Mouse (Mus musculus): ENCODE measurements at regions not wholly inside any gene's neighbourhood (a gene's known extent, or its start where the extent isn't known, plus 50 kb on each side); places are given as distances from the start of the nearest gene placed in this dataset.
"Not testable (repeated sequence)": the region's sequence is repeated elsewhere in the genome, so short reads cannot be mapped to it uniquely, and the experiment has no call there.

DNA sequence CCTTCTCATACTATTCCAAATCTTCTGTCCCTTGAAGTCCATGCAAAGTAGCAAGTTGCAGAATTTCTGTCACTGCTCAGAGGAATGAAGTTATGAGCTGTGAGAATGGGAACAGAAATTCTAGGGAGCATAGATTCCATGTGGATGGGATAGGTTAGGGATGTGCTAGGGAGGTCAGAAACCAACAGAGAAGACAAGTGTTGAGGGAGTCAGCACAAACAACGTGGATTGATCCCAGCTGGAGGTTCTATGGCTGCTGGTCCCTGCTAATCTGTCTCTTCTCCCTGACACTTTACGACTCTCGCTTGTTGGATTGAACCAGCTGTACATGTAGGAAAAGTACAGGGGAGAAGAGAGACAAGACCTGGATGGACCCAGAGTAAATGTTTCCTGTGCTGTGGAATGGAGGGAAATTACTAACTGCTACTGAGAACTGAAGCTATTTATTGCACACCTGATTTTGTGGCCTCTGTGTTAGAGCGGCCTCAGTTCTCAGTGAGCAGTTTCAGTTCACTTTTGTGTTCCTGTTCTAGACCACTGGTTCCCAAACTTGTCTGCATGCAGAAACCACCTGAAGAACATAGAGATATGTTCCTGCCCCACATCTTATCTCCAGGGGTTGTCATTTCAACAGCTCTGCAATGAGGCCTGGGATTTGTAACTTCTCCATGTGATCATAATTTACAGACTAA is 151.0 kb downstream of the Ube2e3 start:
- DNase-seq (ENCODE audit: low spot score in 2 of 2), result no peak

DNA sequence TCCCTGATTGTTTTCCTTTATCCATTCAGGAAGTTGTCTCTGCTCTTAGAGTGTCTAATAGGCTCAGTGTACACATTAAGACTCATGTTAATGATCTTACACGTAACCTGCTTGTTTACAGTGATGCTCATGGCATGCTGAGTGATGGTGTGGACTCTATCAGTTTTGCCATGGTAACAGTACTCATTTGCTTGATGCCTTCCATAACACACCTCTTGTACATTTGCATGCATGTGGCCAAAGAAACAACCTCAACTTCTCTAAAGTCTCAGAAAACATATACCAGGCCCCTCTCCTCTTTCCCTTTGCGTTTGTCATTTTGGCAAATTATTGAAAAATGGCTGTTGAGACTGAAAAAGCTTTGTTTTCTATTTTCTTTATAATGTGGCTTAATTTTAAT is 155.0 kb downstream of the Ube2e3 start:
- no peak for DNase-seq (ENCODE audit: low spot score in 2 of 2)

DNA sequence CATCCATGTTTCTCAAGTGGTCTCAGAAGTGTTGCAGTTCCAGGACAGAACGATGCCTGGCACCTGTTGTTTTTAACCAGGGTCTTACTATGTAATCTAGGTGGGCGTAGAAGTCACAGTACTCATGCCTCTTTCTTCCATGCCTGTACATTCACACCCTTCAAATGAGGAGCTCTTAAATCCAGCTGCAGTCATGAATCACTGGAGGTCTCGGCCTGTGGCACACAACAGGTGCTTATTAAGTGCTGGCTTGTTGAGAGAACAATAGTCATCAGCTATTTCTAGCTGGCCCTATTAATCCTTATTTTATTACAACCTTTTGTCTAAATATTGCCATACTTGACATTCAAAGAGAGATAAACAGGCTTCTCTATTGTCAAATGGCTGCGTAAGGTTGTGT is 157.8 kb downstream of the Ube2e3 start:
- no peak for DNase-seq (ENCODE audit: low spot score in 2 of 2)

DNA sequence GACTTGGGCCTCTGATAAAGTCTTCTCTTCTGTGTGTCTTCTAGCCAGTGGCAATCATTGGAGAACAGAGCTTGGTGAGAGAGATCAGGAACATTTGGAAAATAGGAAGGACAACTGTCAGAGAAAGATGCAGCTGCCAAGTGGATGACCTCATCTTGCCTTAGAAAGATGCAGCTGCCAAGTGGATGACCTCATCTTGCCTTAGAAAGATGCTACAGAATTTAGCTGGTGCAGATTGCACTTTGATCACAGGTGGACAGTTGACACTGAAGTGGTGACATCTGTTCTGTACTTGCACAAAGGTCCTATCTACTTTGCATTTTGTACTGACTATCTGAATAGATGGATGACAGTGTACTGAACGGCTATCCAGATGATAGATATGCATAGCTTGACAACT is 163.1 kb downstream of the Ube2e3 start:
- DNase-seq (ENCODE audit: low spot score in 2 of 2), result no peak

DNA sequence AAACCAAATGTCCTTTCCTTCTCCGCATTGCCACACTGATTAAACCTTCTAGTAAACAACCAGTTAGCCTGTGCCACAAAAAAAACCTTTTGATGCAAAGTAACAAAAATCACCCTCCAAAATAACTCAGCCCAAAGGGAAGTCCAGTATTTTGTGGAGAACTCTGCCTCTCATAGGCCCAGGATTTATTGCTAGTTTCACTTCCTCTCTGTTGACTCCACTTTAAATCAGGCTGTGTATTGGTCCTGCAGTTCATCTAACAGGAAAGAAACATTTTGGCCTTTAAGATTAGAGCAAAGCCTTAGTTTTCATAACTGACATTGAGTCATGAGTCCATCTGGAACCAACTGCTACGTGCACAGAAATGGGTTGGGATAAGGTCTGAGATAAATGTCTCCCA is 168.4 kb downstream of the Ube2e3 start:
- no peak for DNase-seq (ENCODE audit: low spot score in 2 of 2)

DNA sequence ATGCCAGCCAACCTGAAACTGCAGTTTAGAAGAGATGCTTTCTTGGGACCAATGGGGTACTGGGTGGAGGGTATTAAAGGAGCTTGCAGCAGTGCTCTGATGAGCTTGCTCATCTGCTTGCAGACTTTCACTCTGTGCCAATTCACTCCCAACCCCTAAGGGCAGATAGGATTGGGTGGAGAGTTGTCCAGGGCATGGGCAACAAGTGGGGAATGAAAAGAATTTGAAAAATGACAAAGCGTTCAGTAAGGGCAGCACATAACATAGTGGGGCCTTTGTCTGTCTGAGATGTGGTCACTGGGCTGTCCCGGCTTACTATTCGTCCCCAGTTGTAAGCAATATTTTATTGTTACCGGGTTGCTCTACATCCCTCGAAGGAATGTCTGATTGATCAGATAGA is 170.7 kb downstream of the Ube2e3 start:
- DNase-seq (ENCODE audit: low spot score in 2 of 2), result no peak

DNA sequence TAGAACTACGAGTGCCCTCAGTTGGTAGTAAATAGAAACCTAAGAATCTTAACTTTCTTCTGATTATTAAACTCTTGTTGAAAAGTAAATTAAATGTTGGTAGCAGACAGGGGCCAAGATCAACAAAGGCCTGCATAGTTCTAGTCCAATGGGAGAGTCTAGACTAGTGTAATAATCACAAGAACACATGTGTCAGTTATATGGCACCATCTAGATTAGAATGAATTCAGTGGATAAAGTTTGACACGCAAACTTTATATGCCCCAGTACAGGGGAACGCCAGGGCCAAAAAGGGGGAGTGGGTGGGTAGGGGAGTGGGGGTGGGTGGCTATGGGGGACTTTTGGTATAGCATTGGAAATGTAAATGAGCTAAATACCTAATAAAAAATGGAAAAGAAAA is 176.9 kb downstream of the Ube2e3 start:
- not testable (repeated sequence) for DNase-seq (ENCODE audit: low spot score in 2 of 2)

DNA sequence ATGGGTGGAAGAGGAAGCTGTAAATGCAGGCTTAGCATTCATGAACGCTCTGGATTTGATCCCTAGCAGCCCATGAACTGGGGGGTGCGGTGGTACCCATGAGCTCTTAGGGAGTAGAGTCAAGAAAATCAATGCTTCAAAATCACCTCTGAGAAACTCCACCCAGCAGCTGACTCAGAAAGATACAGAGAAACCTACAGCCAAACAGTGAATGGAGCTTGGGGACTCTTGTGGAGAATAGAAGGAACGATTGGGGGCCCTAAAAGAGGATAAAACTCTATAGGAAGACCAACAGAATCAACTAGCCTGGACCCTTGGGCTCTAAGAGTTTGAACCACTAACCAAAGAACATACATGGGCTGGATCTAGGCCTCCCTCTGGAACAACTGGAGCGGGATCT is 177.6 kb downstream of the Ube2e3 start:
- DNase-seq (ENCODE audit: low spot score in 2 of 2), result no peak

DNA sequence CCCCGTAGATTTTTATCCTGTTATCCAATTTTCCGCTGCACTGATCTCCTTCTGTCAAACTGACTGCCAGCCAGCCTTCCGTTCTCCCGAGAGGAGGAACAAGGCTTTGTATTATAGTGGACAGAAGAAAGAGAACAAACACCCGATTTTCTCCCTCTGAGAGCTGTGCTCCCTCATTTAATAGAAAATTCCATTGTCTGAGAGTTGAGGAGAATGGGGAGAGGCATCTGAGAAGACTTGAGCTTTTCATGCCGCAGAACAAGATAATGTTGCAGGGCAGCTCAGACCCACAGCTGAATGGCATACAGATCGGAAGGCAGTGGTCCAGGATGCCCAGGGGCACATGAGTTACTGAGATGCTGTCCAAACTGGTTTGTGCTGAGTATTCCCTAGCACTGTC is 180.1 kb downstream of the Ube2e3 start:
- DNase-seq (ENCODE audit: low spot score in 2 of 2), result no peak

DNA sequence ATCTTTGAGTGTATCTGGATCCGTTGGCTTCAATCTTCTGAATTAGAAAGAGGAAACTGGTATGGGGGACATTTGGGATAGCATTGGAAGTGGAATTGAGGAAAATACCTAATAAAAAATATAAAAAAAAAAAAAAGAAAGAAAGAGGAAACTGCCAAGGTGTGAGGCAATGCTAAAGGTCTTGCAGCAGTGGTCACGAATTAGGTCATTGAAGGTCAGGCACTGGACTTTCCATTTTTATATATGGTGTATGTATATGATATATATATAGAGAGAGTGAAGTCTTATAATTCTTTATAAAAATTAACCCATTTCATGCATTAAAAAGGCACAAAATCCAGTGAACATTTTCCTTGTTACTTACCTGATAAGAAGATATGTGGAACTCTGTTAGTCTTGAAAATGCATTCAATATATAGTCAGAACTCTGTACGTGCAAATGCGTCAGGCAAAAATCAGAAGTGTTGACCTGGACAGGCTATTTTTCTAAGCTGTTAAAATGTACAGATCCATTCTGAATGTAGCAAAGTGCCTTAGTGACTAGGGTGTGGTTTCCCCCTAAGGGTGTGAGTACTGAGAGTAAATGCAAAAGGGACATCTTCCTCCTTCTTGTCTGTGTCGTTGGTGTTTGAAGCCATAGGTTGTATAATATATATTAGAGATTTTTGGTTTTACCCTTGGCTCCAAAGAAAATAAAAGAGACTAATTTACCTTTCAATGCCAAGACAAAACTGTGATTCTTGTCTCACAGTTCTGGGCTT is 181.0 kb downstream of the Ube2e3 start:
- no peak for DNase-seq (ENCODE audit: low spot score in 2 of 2)

DNA sequence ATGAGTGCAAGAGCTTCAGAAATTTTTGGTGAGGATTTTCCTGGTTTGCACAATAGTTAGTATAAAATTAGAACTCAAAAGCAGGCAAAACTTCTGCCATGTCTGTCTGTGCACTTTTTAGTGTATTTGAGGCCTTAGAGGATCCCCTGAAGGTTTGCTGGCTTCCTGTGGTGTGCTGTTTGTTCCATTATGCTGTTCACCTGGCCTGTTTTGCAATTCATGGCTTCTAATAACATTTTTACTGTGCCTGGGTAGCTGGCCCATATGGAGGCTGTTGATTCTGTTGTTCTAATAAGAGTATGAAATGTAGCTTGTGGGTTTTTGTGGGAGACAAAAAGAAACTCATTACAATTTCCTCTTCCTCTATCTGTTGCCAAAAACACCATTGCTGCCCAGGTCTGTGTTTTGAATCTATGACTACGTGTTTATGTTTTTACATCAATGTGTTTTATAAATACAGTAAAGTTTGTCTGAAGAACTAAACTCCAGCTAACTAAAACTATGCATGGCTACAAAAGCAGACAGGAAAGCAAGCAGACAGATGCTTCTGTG is 182.6 kb downstream of the Ube2e3 start:
- DNase-seq (ENCODE audit: low spot score in 2 of 2), result no peak

DNA sequence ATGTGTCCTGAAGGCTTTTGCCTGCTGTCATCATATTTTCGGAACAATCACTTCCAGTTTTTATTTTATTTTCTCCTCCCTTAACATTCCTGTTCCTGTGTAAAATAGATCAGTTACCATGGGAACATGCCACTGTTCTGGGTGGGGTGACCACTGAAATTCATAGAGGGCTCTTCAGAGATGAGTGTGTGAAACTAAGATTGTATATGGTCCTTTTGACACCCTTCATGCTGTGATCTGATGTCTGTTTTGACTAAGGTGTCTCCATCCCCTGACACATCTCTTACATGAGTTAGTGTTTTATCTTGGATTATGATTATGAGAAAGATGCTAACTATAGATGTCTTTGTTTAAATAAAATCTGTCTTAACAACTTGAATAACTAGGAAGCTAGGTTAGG is 184.3 kb downstream of the Ube2e3 start:
- DNase-seq (ENCODE audit: low spot score in 2 of 2), result no peak

DNA sequence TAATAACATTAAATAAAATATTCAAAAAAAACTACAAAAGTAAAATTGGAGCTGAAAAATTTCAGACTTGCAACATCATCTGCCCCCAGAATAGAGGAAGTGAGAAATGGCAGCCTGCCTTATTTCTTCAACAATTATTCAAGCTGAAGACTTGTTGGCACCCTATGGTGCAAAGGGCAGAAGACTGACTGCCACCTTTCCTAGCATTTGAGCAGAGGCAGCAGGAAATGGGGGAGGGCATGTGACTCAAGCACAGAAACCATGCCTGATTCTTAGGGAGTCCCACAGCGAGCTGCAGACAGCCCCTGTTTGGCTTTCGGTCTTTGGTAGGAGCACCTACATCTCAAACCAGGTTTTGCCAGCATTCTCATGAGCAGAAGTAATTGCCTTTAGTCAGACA is 188.2 kb downstream of the Ube2e3 start:
- no peak for DNase-seq (ENCODE audit: low spot score in 2 of 2)

DNA sequence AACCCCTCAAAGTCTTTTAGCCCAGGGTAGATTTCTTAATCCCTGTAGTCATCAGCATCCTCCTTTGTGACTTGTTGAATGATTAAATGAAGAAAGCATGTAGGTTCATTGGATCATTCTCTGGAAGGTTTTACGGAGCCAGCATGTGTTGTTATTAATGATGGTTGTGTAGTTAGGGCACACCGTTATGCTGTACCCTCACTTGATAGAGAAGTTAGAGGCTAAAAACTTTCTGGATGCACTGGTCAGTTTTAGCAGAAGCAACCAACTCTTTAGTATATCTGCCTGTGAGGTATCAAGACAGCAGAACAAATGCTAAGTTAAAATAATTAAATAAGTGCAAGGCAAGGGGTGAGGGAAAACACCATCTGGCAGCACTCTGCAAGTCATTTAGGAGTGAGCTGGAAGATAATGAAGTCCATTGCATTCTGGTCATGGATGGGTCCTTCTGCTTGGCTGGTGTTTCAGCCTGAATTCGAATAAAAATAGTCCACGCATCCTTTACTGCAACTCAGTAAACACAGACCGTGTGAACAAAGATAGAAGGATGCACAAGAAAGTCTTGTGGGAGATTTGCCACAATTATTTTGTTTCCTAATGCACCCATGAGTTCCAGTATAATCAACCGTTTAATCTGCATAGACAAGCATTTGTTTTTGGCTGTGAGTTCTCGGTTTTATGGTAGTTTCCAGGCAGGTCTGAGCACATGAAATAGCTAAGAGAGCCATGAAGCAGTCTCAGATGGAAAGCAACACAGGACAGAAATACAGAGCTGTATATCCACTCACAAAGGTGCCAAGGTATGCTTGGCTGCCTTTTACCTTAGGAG is 191.4 kb downstream of the Ube2e3 start:
- no peak for DNase-seq (ENCODE audit: low spot score in 2 of 2)

DNA sequence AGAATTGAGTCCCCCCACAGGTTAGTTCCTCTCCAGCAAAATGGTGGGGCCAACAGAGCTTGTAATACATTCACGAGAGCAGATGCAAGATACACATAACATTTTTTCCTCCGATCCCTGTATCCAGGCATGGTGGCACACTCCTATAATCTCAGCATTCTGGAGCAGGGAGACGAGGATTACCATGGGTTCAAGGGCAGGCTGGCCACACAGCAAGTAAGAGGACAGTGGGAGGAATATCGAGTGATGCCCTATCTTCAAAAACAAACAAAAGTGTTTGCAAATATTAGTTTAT is 192.0 kb downstream of the Ube2e3 start:
- DNase-seq (ENCODE audit: low spot score in 2 of 2), result no peak

DNA sequence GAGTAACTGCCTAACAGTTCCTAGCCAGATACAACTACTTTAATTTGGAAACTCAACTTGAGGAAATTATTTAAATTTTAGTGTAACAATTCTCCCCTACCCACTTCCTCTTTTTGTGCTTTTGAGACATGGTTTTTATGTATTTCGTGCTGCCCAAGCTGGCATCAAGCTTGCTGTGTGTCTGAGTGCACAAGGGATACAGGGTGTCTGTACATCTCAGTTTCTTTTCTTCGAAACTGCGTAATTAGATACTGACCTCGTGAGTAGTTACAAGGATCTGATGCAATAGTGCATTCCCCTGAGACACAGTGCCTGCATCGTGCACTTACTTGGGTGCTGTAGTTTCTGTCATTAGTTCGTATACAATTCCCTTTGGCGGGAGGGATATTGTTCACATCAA is 192.4 kb downstream of the Ube2e3 start:
- DNase-seq (ENCODE audit: low spot score in 2 of 2), result no peak

DNA sequence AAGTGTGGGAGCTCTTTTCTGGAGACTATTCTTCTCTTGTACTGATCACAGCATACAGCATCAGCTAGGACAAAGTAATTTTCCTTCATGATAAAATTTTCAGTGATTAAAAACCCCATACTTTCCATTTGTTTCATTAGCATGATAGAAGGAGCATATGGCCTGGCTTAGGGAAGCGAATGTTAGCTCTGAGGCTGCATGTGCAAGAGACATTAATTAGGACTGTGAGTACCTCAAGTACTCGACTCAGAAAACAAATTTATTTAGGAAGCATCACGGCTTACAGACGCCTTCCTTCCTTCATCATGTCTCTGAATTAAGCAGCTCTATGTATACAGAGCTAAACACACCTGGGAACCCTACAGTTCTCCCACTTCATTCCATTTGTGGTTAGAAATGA is 193.6 kb upstream of the Itga4 start:
- no peak for DNase-seq (ENCODE audit: low spot score in 2 of 2)

DNA sequence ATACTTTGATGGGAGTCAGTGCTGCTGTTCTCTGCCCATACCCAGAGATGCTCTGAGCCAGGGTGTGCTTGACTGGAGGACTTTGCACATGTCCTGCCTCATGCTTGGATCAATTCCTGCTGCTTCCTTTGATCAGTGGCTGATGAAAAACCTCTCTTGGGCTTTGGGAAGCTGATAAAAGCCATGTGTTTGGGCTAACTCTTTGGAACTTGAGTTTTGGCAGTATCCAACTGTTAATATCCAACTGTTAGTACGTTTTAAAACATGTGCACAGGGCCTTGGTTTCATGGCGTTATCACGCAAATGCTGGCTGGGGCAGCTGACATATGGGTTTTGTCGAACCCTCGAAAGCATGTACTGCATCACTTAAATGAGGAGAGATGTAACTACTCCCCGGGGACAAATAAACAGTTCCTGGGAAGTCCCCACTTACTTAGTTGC is 193.0 kb upstream of the Itga4 start:
- DNase-seq (ENCODE audit: low spot score in 2 of 2), result no peak

DNA sequence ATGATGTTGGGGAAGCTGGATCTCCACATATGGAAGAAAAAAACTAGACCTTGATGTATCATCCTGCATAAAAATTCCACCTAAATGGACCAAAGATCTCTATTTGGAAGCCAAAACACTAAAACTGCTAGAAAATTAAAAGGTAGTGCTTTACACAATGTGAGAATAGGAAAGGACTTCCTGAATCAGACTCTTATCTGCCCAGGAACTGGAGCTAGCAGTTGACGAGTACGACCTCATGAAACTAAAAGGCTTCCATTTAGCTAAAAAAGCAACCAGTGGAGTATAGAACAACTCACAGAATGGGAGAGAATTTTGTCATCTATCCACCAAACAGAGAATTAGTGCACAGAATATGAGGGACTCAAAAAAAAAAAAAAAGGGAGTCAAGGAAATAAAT is 191.6 kb upstream of the Itga4 start:
- no peak for DNase-seq (ENCODE audit: low spot score in 2 of 2)

DNA sequence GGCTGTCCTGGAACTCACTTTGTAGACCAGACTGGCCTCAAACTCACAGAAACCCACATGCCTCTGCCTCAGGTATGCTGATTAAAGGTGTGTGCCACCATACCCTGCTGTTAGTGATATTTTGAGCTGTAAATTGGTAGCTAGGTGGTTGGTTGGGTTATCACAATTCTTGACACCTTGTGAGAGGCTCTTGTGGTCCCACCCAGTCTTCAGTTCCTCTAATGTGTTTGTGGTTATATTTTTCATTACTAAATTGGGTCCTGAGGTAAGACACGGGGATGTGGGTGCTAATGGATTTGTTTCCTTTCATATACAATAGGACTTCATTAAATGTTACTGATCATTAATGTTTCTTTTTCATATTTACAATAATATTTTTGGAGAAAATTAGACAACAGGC is 189.9 kb upstream of the Itga4 start:
- DNase-seq (ENCODE audit: low spot score in 2 of 2), result no peak

DNA sequence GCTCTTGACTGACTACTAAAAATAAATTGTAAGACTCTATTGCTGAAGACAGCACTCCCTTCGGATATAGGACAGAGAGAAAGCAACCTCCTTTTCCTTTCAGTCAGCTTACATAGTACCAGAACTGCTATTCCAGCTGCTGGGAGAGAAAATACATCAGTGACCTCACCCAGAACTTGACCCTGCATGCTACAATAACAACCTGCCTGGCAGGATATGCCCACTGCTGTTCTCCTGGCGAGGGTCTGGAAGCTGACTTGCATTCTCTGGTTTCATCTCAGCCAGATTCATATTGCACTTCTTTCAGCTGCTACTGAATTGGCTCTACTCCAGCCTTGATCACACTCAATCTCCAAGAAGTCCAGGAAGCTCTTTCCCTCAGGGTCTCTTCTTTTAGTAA is 179.1 kb upstream of the Itga4 start:
- no peak for DNase-seq (ENCODE audit: low spot score in 2 of 2)

DNA sequence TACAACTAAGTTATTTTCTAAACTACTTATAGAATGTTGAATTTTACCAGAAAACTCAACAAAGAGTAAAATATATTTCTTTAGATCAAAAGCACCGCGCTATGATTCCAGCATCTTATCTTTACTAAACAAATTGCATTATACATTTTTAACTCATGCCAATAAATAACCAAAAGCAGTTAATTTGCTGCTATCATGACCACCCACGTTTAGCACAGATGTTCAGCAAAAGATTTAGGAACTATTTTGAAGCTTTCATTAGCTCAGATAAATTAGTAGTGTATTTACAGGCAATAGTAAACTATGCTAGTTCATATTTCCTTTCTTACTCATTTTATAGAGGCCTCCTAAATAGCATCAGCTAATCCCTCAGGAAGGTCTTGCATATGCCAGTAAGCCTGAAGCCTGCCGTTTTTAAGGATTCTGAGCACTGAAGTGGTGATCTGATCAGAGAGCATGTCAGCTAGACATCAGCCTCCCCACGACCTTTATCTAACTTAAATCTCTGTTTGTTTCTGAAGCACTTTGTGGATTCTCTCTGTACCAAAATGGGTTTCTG is 176.3 kb upstream of the Itga4 start:
- no peak for DNase-seq (ENCODE audit: low spot score in 2 of 2)
